Mouse (Mus musculus): ENCODE data around the gene Eno1. TPM values are rescaled to one million over a fixed set of nuclear protein-coding genes. Genes with fewer than 3 reads are reported as not detected.

The Eno1 gene
- 308 and 317 TPM in 2 replicates for total RNA-seq (2023)

DNA sequence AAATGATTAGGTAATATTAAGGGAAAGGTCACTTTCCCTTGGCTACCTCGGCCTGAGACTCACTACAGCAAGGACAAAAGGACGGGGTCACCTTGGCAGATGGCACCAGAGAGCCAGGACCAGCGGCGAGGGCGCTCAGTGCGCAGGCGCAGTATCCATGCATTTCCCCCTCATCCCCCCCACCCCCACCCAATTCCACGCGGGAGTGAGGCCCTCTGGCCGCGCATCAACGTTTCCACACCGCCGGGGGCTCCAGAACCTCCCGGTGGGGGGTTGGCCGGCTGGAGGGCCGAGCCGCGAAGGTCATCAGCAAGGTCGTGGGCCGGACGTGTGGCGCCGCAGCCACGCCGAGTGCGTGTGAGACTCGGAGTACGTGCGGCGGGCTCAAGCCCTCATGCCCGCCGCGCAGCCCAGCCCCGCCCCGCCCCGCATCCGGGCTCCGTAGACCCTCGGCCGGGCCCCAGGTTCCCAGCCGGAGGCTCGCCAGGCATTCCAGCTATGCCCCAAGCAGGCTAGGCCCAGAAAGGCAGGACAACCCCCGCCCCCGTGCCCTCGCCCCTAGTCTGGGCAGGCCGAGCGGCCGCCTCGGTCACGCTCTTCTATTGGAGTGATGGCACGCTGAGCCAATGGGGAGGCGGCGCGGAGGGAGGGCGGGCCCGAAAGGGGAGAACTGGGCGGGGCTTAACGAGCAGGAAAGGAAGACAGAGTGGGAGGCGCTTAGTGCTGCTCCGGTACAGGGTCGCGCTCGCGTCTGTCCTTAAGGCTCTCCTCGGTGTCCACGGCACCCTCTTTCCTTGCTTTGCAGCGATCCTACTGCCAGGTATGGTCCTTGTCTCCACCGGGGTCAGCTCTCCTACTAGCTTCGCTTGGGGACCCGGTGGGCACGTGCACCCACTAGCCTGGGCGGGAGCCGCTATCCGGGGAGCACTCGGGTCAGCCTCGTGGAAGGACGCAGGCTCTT, at the start of gene Eno1:
TSS of gene Eno1 (plus strand) at position 201 of the 961 bp plus-strand sequence.

DNA sequence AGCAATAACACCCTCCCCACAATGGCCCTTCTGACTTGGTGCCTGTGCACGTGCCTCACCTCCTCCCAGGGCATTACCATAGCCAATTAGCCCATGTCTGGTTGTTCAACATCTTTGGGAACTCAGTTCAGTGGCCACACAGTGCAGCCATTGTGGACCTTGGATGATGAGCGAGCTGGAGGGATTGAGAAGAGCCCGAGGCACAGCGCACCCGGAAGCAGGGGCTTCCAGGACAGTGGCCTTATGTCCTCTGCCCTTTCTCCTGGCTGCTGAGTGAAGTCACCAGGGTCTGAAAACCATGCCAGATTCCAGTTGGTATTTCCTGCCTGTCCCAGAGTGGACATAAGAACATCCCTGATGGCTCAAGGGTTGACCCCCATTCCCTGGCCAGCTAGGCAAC, 35.3 kb upstream of the Eno1 start, which contains the start of gene Car6:
TSS of gene Car6 (minus strand) at position 101 of the 400 bp plus-strand sequence.

DNA sequence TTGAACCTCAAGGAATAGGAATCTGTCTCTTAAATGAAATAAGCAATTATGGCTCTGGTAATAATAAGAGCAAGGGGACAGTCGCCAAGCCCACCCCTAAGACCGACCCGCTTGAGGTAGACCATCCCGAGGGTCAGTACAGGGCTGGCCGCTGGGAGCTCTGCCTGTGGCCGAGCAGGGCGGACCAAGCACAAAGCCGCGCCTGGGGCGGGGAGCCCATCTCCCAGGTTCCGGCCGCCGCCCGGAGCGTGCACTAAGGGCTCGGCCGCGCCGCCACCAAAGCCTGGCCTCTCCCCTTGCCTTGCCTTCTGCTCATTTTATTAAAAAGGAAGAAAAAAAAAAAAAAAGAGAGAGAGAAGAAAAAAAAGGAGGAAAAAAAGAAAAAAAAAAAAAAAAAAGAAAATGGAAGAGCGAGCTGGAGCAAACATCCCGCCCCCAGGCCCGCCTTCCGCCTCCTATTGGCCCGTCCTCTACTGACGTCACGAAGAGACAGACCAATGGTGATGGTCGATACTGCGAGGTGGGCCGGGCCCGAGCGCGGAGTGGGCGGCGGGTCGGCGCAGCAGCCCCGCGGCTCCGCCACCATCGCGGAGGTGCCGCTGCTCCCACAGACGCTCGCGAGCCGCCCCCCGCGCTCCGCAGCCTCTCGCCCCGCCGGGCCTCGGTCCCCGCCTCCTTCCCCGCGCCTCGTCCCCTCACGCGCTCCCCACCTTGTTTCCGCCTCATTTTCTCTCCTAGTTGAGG, 44.7 kb downstream of the Eno1 start, which contains the start of gene Rere:
TSS of gene Rere (plus strand) at position 629 of the 744 bp plus-strand sequence.

Other genes starting within 250 kb of the Eno1 start
- gene H6pd, start 227.7 kb upstream of the Eno1 start, total RNA-seq (2023), result 68.4 and 80.0 TPM in 2 replicates
- gene Gpr157, start 149.4 kb upstream of the Eno1 start, total RNA-seq (2023), result 5.5 and 6.9 TPM in 2 replicates
- not detected in 2 replicates for gene Slc2a5, start 117.4 kb upstream of the Eno1 start, total RNA-seq (2023)
- gene Slc2a7, start 87.7 kb upstream of the Eno1 start, total RNA-seq (2023), result not detected in 2 replicates
- not detected in 2 replicates for gene Car6, start 35.4 kb upstream of the Eno1 start, total RNA-seq (2023)
- gene Rere, start 44.9 kb downstream of the Eno1 start, total RNA-seq (2023), result 68.8 and 80.6 TPM in 2 replicates

All from neutrophil, adult 65 days (primary cell).